Mouse (Mus musculus) ES-E14 (cell line): ENCODE measurements at regions not wholly inside any gene's neighbourhood (a gene's known extent, or its start where the extent isn't known, plus 50 kb on each side); places are given as distances from the start of the nearest gene placed in this dataset.

Experiments
- DNase-seq: peaks from one replicate; pipeline ENCODE4 v3.0.0-alpha.2; 2013; ENCODE audit warnings: low read depth, low spot score
- H3K27ac ChIP-seq: 2 replicates; pipeline ENCODE4 v1.5.1; 2012; ENCODE audit warnings: low read depth, mild to moderate bottlenecking, low read length, moderate library complexity, mixed read lengths; ENCODE audit not compliant: poor library complexity, insufficient read depth, severe bottlenecking
- H3K36me3 ChIP-seq: 2 replicates; pipeline ENCODE4 v1.6.1; 2012; ENCODE audit warnings: mild to moderate bottlenecking, low read length, moderate library complexity, mixed read lengths; ENCODE audit not compliant: control insufficient read depth, poor library complexity, insufficient read depth, severe bottlenecking
- H3K4me1 ChIP-seq, 2 experiments: fragments of 150-350 bp in 1 of 2; sonication (generic) in 1 of 2; 2 replicates each; pipeline ENCODE4 v1.6.1; 2012; ENCODE audit warnings: low read length in 2 of 2, mild to moderate bottlenecking in 1 of 2, mixed read lengths in 1 of 2; ENCODE audit not compliant: control insufficient read depth in 2 of 2, insufficient read depth in 2 of 2, poor library complexity in 1 of 2
- H3K4me3 ChIP-seq, 2 experiments: fragments of 150-350 bp in 1 of 2; sonication (generic) in 1 of 2; 2 replicates each; pipeline ENCODE4 v1.5.1; 2012; ENCODE audit warnings: low read length in 2 of 2, low read depth in 1 of 2, mild to moderate bottlenecking in 1 of 2, mixed read lengths in 1 of 2; ENCODE audit not compliant: insufficient read depth in 1 of 2, poor library complexity in 1 of 2, severe bottlenecking in 1 of 2
- H3K9ac ChIP-seq: 2 replicates; pipeline ENCODE4 v1.6.1; 2012; ENCODE audit warnings: low read depth, mild to moderate bottlenecking, low read length, mixed read lengths; ENCODE audit not compliant: poor library complexity, insufficient read depth, severe bottlenecking
- H3K9me3 ChIP-seq: fragments of 150-350 bp; sonication (generic); 2 replicates; pipeline ENCODE4 v1.6.1; 2012; ENCODE audit warnings: low read depth, mild to moderate bottlenecking, low read length; ENCODE audit not compliant: control insufficient read depth, insufficient read depth
- CHD2 ChIP-seq: IDR thresholded peaks from 2 replicates; pipeline ENCODE4 v1.6.1; 2014; ENCODE audit warnings: mild to moderate bottlenecking, low read depth, low read length, inconsistent platforms
- HCFC1 ChIP-seq: IDR thresholded peaks from 2 replicates; pipeline ENCODE4 v1.6.1; 2012; ENCODE audit warnings: low read length, inconsistent platforms, borderline replicate concordance; ENCODE audit not compliant: insufficient read depth
- MAFK ChIP-seq: IDR thresholded peaks from 2 replicates; pipeline ENCODE4 v1.6.1; 2014; ENCODE audit warnings: mild to moderate bottlenecking, low read depth, low read length, inconsistent platforms; ENCODE audit not compliant: insufficient read depth
- ZC3H11A ChIP-seq: IDR thresholded peaks from 2 replicates; pipeline ENCODE4 v1.6.1; 2012; ENCODE audit warnings: low read depth, mild to moderate bottlenecking, inconsistent platforms, low read length, borderline replicate concordance
- ZNF384 ChIP-seq: IDR thresholded peaks from 2 replicates; pipeline ENCODE4 v1.6.1; 2012; ENCODE audit warnings: low read depth, low read length, inconsistent platforms
- in situ Hi-C, 2 experiments: fragments of 600-800 bp; cut with MboI; formaldehyde crosslinking; loops; one replicate each; pipeline ENCODE4 v1.15.1; 2025; ENCODE audit warnings: low sequenced_read_pairs in 2 of 2, inconsistent platforms in 1 of 2; ENCODE audit not compliant: unreplicated experiment in 2 of 2

DNA sequence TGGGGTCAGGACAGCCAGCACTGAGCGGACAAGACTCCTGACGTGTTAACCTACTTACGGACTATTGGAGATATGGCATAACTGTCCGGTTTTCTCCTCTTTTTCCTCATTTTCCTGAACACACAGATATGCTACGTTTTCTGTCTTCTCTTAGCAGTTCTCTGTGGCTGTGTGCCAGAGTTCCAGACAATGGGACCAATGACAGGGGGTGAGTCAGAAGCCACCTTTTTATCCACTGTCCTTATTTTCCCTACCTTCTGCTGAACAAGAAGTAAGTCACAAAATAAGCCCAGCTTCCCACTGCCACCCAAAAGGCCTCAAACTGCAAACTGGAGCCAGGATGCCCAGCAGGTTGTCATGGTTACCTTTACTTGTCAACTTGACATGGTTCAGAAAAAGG, 353.6 kb downstream of the Tns1 start:
- in situ Hi-C loops = no loop called here
- Histone ChIP-seq H3K4me3 (no peak overlapping the region), H3K4me1 (no peaks in the 10 kb centered on the region), H3K9ac (no peak overlapping the region), H3K27ac (no peak overlapping the region), H3K9me3 (no peaks in the 10 kb centered on the region), H3K36me3 (no peaks in the 10 kb centered on the region)
- DNase-seq = no peak
- TF ChIP-seq ZC3H11A = no peak
- no peak for TF ChIP-seq MAFK
- no peak for TF ChIP-seq ZNF384

GRCm38 (mm10) chr1:73764611-73765333, 359.5 kb downstream of the Tns1 start:
- no peak for DNase-seq
- H3K36me3 ChIP-seq = no peaks in the 10 kb centered on the region
- in situ Hi-C loops = no loop called here
- H3K4me3 ChIP-seq = no peak overlapping the region
- no peaks in the 10 kb centered on the region for H3K9me3 ChIP-seq
- no peaks in the 10 kb centered on the region for H3K4me1 ChIP-seq
- no peak overlapping the region for H3K9ac ChIP-seq
- H3K27ac ChIP-seq = no peak overlapping the region
- TF ChIP-seq HCFC1 (no peak), MAFK (no peak), ZNF384 (no peak), ZC3H11A (no peak), CHD2 (no peak)

GRCm38 (mm10) chr1:73758110-73759061, 365.9 kb downstream of the Tns1 start:
- DNase-seq = no peak
- Histone ChIP-seq H3K4me3 (no peak overlapping the region), H3K9ac (no peak overlapping the region), H3K4me1 (no peaks in the 10 kb centered on the region), H3K36me3 (no peaks in the 10 kb centered on the region), H3K9me3 (no peaks in the 10 kb centered on the region), H3K27ac (no peak overlapping the region)
- TF ChIP-seq CHD2 (no peak), MAFK (no peak), ZC3H11A (no peak), HCFC1 (no peak), ZNF384 (no peak)
- in situ Hi-C loops = no loop called here

GRCm38 (mm10) chr1:73755791-73756190, 368.5 kb downstream of the Tns1 start:
- Histone ChIP-seq H3K4me3 (no peak overlapping the region), H3K4me1 (no peaks in the 10 kb centered on the region), H3K36me3 (no peaks in the 10 kb centered on the region), H3K27ac (no peak overlapping the region), H3K9ac (no peak overlapping the region), H3K9me3 (no peaks in the 10 kb centered on the region)
- DNase-seq = no peak
- no peak for TF ChIP-seq MAFK
- no peak for TF ChIP-seq CHD2
- TF ChIP-seq ZNF384 = no peak
- no peak for TF ChIP-seq ZC3H11A
- no peak for TF ChIP-seq HCFC1
- in situ Hi-C loops = no loop called here
